Mouse (Mus musculus) stomach, embryonic 14.5 days (tissue): ENCODE data around the gene Hbs1l. TPM values are rescaled to one million over a fixed set of nuclear protein-coding genes. Genes with fewer than 3 reads are reported as not detected.

Experiments
- ATAC-seq: fragments of 200-750 bp; cut with Nextera tagmentation; 2 replicates; pipeline ENCODE4 v1.8.0; 2017; ENCODE audit warnings: low read depth, moderate TSS enrichment; ENCODE audit not compliant: insufficient number of reproducible peaks, insufficient read depth, low FRiP score
- H3K27ac ChIP-seq: fragments of 300-500 bp; sonication (generic); 2 replicates; pipeline ENCODE4 v1.5.1; 2014; ENCODE audit warnings: mild to moderate bottlenecking, low read length, moderate library complexity, mixed read lengths
- H3K27me3 ChIP-seq: fragments of 300-500 bp; sonication (generic); 2 replicates; pipeline ENCODE4 v1.6.1; 2014; ENCODE audit warnings: low read length, control low read depth, mixed read lengths; ENCODE audit not compliant: control insufficient read depth, insufficient read depth
- H3K36me3 ChIP-seq: fragments of 300-500 bp; sonication (generic); 2 replicates; pipeline ENCODE4 v1.6.1; 2014; ENCODE audit warnings: mild to moderate bottlenecking, control low read depth, low read length, moderate library complexity, mixed read lengths; ENCODE audit not compliant: control insufficient read depth, insufficient read depth
- H3K4me1 ChIP-seq: fragments of 300-500 bp; sonication (generic); 2 replicates; pipeline ENCODE4 v1.6.1; 2014; ENCODE audit warnings: low read length, control low read depth, mixed read lengths; ENCODE audit not compliant: control insufficient read depth, insufficient read depth
- H3K4me2 ChIP-seq: fragments of 300-500 bp; sonication (generic); replicated peaks from 2 replicates; pipeline ENCODE4 v1.6.1; 2014; ENCODE audit warnings: low read depth, low read length, control low read depth
- H3K4me3 ChIP-seq: fragments of 300-500 bp; sonication (generic); 2 replicates; pipeline ENCODE4 v1.5.1; 2014; ENCODE audit warnings: low read depth, low read length, control low read depth
- H3K9ac ChIP-seq: fragments of 300-500 bp; sonication (generic); replicated peaks from 2 replicates; pipeline ENCODE4 v1.6.1; 2014; ENCODE audit warnings: low read depth, mild to moderate bottlenecking, control low read depth, low read length, moderate library complexity, mixed read lengths
- H3K9me3 ChIP-seq: fragments of 300-500 bp; sonication (generic); 2 replicates; pipeline ENCODE4 v1.6.1; 2016; ENCODE audit warnings: low read depth, low read length, control low read depth; ENCODE audit not compliant: control insufficient read depth
- WGBS: fragments of 180-500 bp; shearing (Covaris S2); extraction: QIAGEN DNeasy Blood & Tissue Kit; methylation state at CpG from one replicate; pipeline ENCODE4 v1.1.7; 2014; 5-methylcytosine and 5-hydroxymethylcytosine counted together
- polyA plus RNA-seq: library from polyadenylated mRNA; unstranded; fragments of >200 nt; fragmentation: Nextera tagmentation; extraction: Ambion mirVana; gene quantifications from 2 replicates; pipeline ENCODE4 v1.2.1, GENCODE M21; 2014

Gene Hbs1l
- polyA plus RNA-seq: 93.4 and 97.8 TPM in 2 replicates

- Histone ChIP-seq H3K4me2 (peak within 1 kb of the TSS; percentile 71), H3K4me1 (peaks cover 9% of the 10 kb centered on the region), H3K27me3 (no peaks in the 10 kb centered on the region), H3K27ac (peak within 1 kb of the TSS; percentile 69; the same call in 1 of the 2 replicates), H3K4me3 (peak within 1 kb of the TSS; percentile 92), H3K9ac (peak within 1 kb of the TSS; percentile 87), H3K36me3 (peaks cover 5% of the 10 kb centered on the region; the same call in 1 of the 2 replicates), H3K9me3 (no peaks in the 10 kb centered on the region)
- under 1% methylated on average over 63 of the region's 81 CpGs for WGBS
- ATAC-seq: peak; percentile 97
These were observed at the start of gene Hbs1l for GRCm38 (mm10) chr10:21295759-21296621. Gene Hbs1l (plus strand): TSS chr10:21295979.

- H3K27ac ChIP-seq: no peak overlapping the region
- H3K27me3 ChIP-seq: no peaks in the 10 kb centered on the region
- no peak overlapping the region for H3K4me2 ChIP-seq
- WGBS: 77% methylated on average over 4 of the region's 4 CpGs
- no peak overlapping the region for H3K9ac ChIP-seq
- H3K4me1 ChIP-seq: no peaks in the 10 kb centered on the region
- no peak for ATAC-seq
- H3K36me3 ChIP-seq: no peaks in the 10 kb centered on the region
- H3K4me3 ChIP-seq: no peak overlapping the region
- H3K9me3 ChIP-seq: no peaks in the 10 kb centered on the region
These were observed 47.2 kb upstream of the Hbs1l start for GRCm38 (mm10) chr10:21248556-21248955.

GRCm38 (mm10) chr10:21251881-21252534 lies 43.8 kb upstream of the Hbs1l start:
- no peaks in the 10 kb centered on the region for H3K36me3 ChIP-seq
- no peaks in the 10 kb centered on the region for H3K27me3 ChIP-seq
- H3K9me3 ChIP-seq: no peaks in the 10 kb centered on the region
- no peak overlapping the region for H3K4me3 ChIP-seq
- no peak overlapping the region for H3K4me2 ChIP-seq
- H3K4me1 ChIP-seq: no peaks in the 10 kb centered on the region
- ATAC-seq: no peak
- no peak overlapping the region for H3K9ac ChIP-seq
- H3K27ac ChIP-seq: no peak overlapping the region
- 52% methylated on average over 15 of the region's 15 CpGs for WGBS

- 84% methylated on average over 4 of the region's 4 CpGs for WGBS
- Histone ChIP-seq H3K27ac (no peak overlapping the region), H3K4me1 (no peaks in the 10 kb centered on the region), H3K9ac (no peak overlapping the region), H3K4me3 (no peak overlapping the region), H3K27me3 (no peaks in the 10 kb centered on the region), H3K36me3 (no peaks in the 10 kb centered on the region), H3K9me3 (no peaks in the 10 kb centered on the region), H3K4me2 (no peak overlapping the region)
- no peak for ATAC-seq
These were observed 43.0 kb upstream of the Hbs1l start for GRCm38 (mm10) chr10:21252800-21253199.

- no peak overlapping the region for H3K27ac ChIP-seq
- no peaks in the 10 kb centered on the region for H3K9me3 ChIP-seq
- no peak overlapping the region for H3K4me3 ChIP-seq
- no peaks in the 10 kb centered on the region for H3K27me3 ChIP-seq
- H3K4me2 ChIP-seq: no peak overlapping the region
- no peak for ATAC-seq
- WGBS: 85% methylated on average over 12 of the region's 12 CpGs
- no peak overlapping the region for H3K9ac ChIP-seq
- H3K36me3 ChIP-seq: no peaks in the 10 kb centered on the region
- H3K4me1 ChIP-seq: no peaks in the 10 kb centered on the region
These were observed 41.3 kb upstream of the Hbs1l start for GRCm38 (mm10) chr10:21254266-21255140.

- Histone ChIP-seq H3K4me1 (no peaks in the 10 kb centered on the region), H3K27me3 (no peaks in the 10 kb centered on the region), H3K9ac (no peak overlapping the region), H3K4me3 (no peak overlapping the region), H3K9me3 (no peaks in the 10 kb centered on the region), H3K4me2 (no peak overlapping the region), H3K36me3 (no peaks in the 10 kb centered on the region), H3K27ac (no peak overlapping the region)
- ATAC-seq: no peak
- WGBS: 79% methylated on average over 5 of the region's 5 CpGs
These were observed 38.5 kb upstream of the Hbs1l start for GRCm38 (mm10) chr10:21257244-21257643.

- 63% methylated on average over 2 of the region's 2 CpGs for WGBS
- Histone ChIP-seq H3K4me2 (no peak overlapping the region), H3K27me3 (no peaks in the 10 kb centered on the region), H3K9ac (no peak overlapping the region), H3K4me3 (no peak overlapping the region), H3K36me3 (no peaks in the 10 kb centered on the region), H3K4me1 (no peaks in the 10 kb centered on the region), H3K9me3 (no peaks in the 10 kb centered on the region), H3K27ac (no peak overlapping the region)
- no peak for ATAC-seq
These were observed 36.1 kb upstream of the Hbs1l start for GRCm38 (mm10) chr10:21259649-21260048.

GRCm38 (mm10) chr10:21265188-21265587 lies 30.6 kb upstream of the Hbs1l start:
- no peak overlapping the region for H3K4me3 ChIP-seq
- no peaks in the 10 kb centered on the region for H3K36me3 ChIP-seq
- no peak for ATAC-seq
- no peak overlapping the region for H3K27ac ChIP-seq
- 63% methylated on average over 11 of the region's 11 CpGs for WGBS
- H3K4me1 ChIP-seq: no peaks in the 10 kb centered on the region
- H3K9ac ChIP-seq: no peak overlapping the region
- no peaks in the 10 kb centered on the region for H3K9me3 ChIP-seq
- H3K4me2 ChIP-seq: no peak overlapping the region
- H3K27me3 ChIP-seq: no peaks in the 10 kb centered on the region
